Mouse (Mus musculus): ENCODE results near the gene Foxo6. TPM values are rescaled to one million over a fixed set of nuclear protein-coding genes. Genes with fewer than 3 reads are reported as not detected.
A peak's percentile ranks its signal among the peaks of the same experiment; 100 is the strongest.

Foxo6 gene
- total RNA-seq, 2 experiments from 2014 or later, result 32.8 to 32.9 TPM

DNA sequence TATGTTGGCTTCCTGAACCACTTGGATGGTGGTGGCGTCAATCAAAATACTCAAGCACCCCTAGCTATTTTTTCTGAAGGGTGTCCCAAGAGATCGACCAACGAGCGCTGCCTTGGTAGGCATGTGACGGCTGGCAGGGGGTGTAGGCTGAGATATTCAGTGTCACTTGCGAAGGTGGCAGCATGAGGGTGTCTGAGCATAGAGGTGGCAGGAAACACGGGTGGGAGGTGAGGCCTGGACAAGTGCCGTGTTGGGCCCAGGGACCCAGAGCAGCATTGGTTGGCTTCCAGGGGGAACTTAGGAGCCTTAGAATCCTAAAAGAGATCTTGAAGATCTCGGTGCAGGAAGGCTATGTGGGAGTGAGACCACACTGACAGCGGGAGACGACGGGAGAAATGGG lies 6.7 kb downstream of the Foxo6 start:
- no peak for TF ChIP-seq CTCF (conservative IDR thresholded peaks at IDR 0.05)
- Histone ChIP-seq H3K27ac (peak overlapping the region; percentile 89), H3K4me3 (no peak overlapping the region)
- DNase-seq (ENCODE audit: low spot score in 2 of 2), result no peak

DNA sequence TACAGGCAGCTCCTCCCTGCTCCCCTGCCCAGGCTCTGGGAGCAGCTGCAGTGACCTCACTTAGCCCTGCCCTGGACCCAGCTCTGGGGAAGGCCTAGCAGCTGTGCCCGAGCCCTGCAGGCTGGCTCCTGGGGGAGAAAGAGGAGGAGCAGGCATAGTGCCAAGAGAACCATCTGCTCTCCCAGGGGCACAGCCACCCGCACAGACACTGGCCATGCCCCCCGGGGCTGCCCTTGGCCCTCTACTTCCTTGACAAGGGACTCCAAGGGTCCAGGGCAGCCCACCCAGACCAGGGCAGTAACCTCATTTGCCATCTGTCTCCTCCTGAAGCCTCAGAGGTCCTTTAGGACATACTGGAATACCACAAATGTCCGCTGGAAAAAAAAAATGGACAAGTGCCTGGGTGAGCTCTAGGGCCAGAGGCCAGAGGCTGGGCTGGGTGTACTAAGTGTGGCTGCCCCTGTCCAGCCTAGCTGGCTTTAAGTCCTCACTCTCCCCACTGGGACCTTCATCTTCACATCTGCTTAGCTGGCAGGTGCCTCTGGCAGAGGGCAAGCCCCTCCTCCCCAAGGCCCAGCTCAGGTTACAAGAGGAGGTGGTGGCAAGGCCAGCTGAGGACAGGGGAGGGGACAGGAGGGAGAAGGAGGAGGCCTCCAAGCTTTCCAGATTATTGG lies 9.8 kb downstream of the Foxo6 start:
- no peak for TF ChIP-seq CTCF (conservative IDR thresholded peaks at IDR 0.05)
- Histone ChIP-seq H3K27ac (peak overlapping the region; percentile 62; the same call in 1 of the 2 replicates), H3K4me3 (no peak overlapping the region)
- no peak for DNase-seq (ENCODE audit: low spot score in 2 of 2)

DNA sequence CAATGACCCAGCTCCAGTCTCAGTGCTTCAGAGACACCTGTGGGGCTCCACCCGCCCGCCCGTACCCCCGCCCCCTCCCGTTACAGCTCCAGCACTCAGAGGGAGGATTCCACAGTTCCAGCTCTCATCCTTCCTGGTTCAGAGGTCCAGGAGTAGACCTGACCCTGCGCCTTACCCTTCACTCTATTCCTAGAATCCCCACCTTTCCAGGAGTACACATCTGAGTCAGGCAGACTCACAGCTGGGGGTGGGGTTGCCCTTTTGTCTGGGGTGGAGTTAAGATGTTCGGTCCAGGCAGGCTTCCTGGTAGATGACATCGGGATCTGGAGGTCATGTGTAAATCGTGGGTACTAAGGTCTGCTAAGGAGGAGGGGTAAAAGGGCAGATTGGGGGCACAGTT lies 11.7 kb downstream of the Foxo6 start:
- no peak for TF ChIP-seq CTCF (conservative IDR thresholded peaks at IDR 0.05)
- Histone ChIP-seq H3K27ac (no peak overlapping the region), H3K4me3 (no peak overlapping the region)
- DNase-seq (ENCODE audit: low spot score in 2 of 2), result no peak

DNA sequence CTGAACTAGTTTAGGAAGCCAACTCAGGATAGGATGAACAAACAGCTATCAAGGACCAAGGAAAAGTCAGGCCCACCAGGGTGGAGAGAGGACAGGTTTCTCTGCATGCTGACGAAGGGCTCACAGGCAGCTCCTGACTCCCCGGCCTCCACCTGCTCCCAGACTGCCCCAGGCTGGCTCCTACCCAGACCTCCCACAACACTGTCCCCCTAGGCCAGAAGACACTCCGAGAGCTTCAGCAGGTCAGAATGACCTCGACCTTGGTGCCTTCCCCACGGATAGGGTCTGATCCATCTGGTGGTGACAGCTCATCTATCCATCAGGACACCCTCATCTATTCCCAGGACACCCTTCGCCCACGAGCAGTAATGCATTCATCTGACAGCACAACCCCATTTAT lies 13.6 kb downstream of the Foxo6 start:
- no peak for TF ChIP-seq CTCF (conservative IDR thresholded peaks at IDR 0.05)
- Histone ChIP-seq H3K4me3 (no peak overlapping the region), H3K27ac (no peak overlapping the region)
- no peak for DNase-seq (ENCODE audit: low spot score in 2 of 2)

DNA sequence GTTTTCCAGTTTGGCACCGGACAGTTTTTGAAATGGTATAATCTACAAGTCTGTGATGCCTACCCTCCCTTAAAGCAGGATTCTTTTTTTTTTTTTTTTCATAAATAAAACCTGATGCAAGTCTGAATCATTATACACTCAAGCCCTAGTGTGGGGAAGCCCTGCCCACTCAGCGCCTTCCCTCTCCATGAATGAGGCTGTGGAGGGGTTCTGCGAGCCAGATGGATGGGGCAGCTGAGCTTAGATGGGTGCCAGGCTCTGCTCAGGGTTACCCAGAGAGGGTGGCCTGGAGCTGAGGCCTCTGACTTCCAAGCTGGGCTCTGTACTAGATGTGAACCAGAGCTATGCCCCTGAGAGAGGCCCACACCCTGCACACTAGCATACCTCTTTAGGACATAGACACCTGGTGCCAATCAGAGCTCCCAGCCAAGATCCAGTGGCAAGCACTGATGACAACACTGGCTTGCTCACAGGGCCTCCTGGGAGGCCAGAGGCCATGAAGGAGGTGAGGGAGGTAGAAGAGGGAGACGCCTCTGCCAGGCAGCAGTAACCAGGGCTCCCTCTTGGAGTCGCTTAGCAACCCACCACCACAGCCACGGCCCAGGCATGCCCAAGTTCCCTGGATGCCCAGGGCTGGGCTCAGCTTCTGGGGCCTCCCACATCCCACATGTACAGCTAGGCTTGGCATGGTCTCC lies 15.1 kb downstream of the Foxo6 start:
- peak overlapping the region; percentile 40; the same call in 1 of the 2 replicates for H3K27ac ChIP-seq

DNA sequence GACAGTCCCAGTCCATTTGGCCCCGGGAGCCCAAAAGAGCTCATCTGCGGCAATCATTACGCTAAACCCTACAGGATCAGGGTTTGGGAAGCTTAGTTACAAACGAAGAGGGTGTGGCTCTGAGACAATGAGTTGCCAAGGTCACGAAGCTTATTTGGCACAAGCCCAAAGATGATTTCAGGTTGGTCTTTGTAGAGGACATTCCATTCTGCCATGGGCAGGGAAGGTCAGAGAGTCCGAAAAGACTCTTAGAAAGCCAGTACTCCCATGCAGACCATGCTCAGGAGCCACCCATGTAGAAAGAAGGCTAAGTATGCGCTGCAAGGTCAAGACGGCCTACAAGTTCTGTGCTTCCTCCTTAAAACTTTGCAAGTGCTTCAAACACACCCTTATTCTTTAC lies 15.9 kb downstream of the Foxo6 start:
- Histone ChIP-seq H3K4me3 (no peak overlapping the region), H3K27ac (no peak overlapping the region)
- TF ChIP-seq CTCF (conservative IDR thresholded peaks at IDR 0.05), result no peak
- DNase-seq (ENCODE audit: low spot score in 2 of 2), result no peak

More for the DNA sequence above, 15.1 kb downstream of the Foxo6 start:
- DNase-seq (ENCODE audit: low spot score in 2 of 2), result peak in 1 of 2 experiments; percentile 62
- no peak overlapping the region for H3K4me3 ChIP-seq
- no peak for TF ChIP-seq CTCF (conservative IDR thresholded peaks at IDR 0.05)

DNA sequence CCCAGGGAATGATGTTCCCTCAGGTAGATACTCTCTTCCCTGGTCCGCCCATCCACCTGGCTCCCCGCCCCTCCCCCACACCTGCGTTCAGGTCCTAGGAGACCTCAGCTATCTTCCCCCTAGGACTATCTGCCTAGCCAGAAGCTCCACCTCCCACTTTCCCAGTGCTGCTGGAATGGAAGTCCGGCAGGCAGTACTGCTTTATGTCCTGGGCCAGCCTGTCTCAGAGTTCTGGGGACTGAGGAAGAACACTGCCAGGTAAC lies 16.3 kb downstream of the Foxo6 start:
- no peak for TF ChIP-seq CTCF (conservative IDR thresholded peaks at IDR 0.05)
- no peak for DNase-seq (ENCODE audit: low spot score in 2 of 2)
- Histone ChIP-seq H3K4me3 (no peak overlapping the region), H3K27ac (no peak overlapping the region)

DNA sequence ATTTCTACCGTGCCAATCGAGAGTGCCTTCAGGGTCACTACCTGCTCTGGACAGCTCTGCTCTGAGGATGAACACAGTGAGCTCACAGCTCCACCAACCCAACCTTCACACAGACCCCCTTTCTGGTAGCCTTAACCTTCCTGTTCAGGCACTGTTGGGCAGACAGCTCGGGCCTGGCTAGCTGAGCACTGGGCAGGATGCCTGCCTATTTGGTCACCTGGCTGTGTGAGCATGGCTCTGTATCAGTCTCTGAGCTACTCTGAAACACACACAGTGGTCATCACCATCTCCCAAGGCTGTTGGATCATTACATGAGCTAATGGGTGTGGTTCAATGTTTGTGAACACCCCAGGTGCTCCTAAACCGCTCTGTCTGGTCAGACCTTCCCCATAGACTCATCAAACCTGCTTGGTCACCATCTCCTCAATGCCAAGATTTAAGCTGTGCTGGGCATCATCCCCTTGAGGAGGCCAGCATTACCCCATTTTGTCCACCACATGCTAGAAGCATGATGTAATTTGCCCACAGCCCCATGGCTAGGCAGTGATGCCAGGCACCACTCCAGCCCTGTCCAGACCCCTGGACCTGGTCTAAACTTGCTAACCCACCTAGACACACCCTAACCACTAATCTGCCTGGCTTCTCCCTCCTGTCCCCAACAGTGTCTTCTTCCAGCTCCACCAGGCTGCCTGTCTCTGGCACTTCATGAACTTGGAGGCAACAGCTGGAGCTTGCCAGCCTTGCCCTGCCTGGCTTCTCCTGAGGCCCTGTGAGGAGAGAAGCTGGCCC lies 16.8 kb downstream of the Foxo6 start:
- H3K4me3 ChIP-seq, result no peak overlapping the region
- no peak for TF ChIP-seq CTCF (conservative IDR thresholded peaks at IDR 0.05)
- H3K27ac ChIP-seq, result 0 out of 2 replicates have a peak overlapping the region, but pooled peaks have one; percentile 19
- no peak for DNase-seq (ENCODE audit: low spot score in 2 of 2)

DNA sequence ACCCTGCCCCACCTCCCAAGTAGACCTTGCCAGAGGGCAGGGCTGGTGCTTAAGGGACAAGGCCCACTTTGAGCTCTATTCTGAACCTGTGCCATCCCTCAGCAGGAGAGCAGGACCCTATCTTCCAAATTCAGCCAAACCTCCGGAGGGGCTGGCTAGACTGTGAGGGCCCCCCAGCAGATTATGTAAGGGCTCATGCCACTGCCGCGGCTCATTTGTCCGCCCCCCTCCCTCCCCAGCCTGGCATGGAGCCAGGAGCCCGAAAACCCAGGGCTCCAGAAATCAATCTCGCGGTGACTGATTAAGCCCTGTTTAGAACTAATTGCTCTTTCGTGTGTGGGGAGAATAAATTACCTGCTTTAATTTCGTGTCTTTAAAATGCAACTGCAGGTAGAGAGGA lies 17.7 kb downstream of the Foxo6 start:
- TF ChIP-seq CTCF (conservative IDR thresholded peaks at IDR 0.05), result no peak
- Histone ChIP-seq H3K4me3 (no peak overlapping the region), H3K27ac (peak overlapping the region; percentile 67; the same call in 1 of the 2 replicates)
- no peak for DNase-seq (ENCODE audit: low spot score in 2 of 2)

DNA sequence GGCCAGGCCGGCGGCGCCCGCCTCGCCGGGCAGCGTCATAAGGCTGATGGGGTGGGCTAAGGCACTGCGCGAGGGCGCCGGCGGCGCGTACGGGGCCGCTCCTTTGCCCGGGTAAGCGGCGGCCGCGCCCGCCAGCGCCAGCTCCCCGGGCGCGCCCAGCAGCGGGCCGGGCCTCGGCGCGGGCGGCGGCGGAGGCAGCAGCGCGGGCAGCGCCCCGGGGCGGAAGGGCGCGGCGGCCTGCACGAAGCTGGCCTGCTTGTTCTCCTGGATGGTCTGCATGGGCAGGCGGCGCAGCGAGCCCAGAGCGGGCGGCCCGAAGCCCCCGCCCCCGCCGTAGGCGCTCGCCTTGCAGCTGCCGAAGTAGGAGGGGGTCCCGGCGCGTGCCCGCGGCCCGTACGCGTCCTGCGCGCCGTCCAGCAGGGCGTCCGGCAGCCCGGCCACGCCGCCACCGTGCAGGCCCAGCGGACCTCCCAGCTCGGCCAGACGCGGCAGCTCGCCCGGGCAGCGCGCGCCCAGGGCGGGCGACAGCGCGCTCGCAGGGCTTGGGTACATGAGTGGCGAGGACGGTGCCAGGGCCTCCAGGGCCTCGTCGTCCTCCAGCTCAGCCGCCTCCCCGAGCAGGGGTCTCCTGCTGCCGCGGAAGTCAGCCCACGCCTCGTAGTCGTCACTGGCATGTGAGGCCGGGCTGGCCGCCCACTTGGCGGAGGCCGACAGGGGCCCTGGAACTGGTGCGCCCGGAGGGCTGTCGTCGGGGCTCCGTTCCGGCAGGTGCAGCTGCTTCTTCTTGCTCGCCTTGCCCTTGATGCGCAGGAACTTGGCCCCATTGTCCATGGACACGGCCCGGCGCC lies 18.7 kb downstream of the Foxo6 start:
- no peak for DNase-seq (ENCODE audit: low spot score in 2 of 2)
- TF ChIP-seq CTCF (conservative IDR thresholded peaks at IDR 0.05), result no peak
- Histone ChIP-seq H3K4me3 (no peak overlapping the region), H3K27ac (peak overlapping the region; percentile 19; the same call in 1 of the 2 replicates)

DNA sequence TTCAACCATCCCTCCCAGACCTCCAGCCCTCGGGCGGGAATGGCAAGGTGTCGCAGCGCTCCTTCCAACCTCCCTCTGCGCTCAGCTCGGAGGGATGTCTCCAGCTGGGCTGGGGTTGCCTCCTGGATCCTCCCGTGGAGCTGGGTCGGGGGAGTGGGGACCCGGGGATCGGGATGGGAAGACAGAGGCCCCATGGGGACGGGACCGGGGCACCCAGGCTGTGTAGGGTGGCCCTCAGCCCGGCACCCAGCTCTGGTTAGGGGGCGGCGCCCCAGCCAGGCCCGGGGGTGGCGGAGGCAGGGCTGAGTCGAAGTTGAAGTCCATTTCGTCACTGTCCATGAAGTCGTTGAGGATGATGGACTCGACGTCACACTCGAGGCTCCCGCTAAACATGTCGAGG lies 19.5 kb downstream of the Foxo6 start:
- H3K4me3 ChIP-seq, result no peak overlapping the region
- DNase-seq (ENCODE audit: low spot score in 2 of 2), result no peak
- H3K27ac ChIP-seq, result peak overlapping the region; percentile 53; the same call in 1 of the 2 replicates
- no peak for TF ChIP-seq CTCF (conservative IDR thresholded peaks at IDR 0.05)

DNA sequence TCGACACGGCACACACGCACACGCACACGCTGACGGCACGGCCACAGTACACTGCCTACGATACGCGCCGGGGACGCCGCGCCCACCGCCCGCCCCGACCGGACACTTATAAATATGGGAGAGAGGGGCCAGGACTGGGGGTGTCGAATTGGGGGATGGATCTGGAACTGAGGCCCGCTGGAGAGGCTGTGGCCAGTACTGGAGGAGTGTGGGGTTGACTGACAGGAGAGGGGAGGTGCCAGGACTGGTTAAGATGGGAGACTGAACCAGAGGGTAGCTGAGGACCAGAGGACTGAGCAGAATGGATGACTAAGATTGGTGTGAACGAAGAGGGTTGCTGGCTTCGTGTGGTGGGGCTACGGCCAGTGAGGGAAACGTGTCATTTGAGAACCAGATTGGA lies 20.0 kb downstream of the Foxo6 start:
- Histone ChIP-seq H3K4me3 (no peak overlapping the region), H3K27ac (peak overlapping the region; percentile 53; the same call in 1 of the 2 replicates)
- no peak for DNase-seq (ENCODE audit: low spot score in 2 of 2)
- TF ChIP-seq CTCF (conservative IDR thresholded peaks at IDR 0.05), result no peak

Measured in layer of hippocampus, adult 2 months (tissue).